Comparison of ENCODE assay signal across 14 mouse cellular contexts in the genomic region with DNA sequence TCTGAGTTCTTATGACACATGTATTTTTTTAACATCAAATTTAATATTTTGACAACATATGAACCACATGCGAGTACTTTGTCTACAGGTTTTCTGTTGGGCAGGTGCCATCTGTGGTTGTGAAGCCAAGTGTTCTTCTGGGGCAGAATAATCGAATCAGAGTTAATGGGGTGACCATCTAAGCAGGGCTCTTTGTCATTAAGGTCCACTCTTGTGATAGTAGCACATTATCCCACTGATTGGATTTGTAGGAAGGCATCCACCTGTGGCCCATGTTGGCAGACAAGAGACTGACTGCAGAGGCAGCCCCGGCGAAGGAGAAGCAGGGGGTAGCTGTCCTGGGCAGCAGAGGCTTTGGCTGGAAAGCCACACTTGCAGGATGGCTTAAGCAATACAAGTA.
DNase-seq lines count a peak whose midpoint lies in the region; ATAC-seq and TF ChIP-seq lines count a peak whose summit lies in the region.
"Had no signal": no experiment of that assay in that cellular context is flagged by ENCODE, and none has a peak within 500 bp of the region (broad histone marks: within the 10 kb centered on the region; RNA-seq: fewer than 3 reads in every experiment).

No protein-coding gene starts in this region.

- H3K4me2 ChIP-seq in kidney, embryonic 14.5 days (replicated peaks; ENCODE audit: low read depth, low read length) = no peak overlapping the region
- no peak overlapping the region for H3K4me2 ChIP-seq in hindbrain, postnatal 0 days (ENCODE audit: low read depth, low read length)
- H3K4me2 ChIP-seq: lung, embryonic 14.5 days had no signal

- H3K4me3 ChIP-seq in kidney, embryonic 14.5 days (ENCODE audit: low read length) = no peak overlapping the region
- H3K4me3 ChIP-seq in hindbrain, postnatal 0 days (ENCODE audit: low read length) = no peak overlapping the region

- no peaks in the 10 kb centered on the region for H3K9me3 ChIP-seq in kidney, embryonic 14.5 days (ENCODE audit: control insufficient read depth, low read length)
- H3K9me3 ChIP-seq in hindbrain, postnatal 0 days (ENCODE audit: low read length) = no peaks in the 10 kb centered on the region

- no peak overlapping the region for H3K27ac ChIP-seq in kidney, embryonic 14.5 days (ENCODE audit: low read depth, low read length)
- H3K27ac ChIP-seq in hindbrain, postnatal 0 days = peak overlapping the region; percentile 61; the same call in 1 of the 2 replicates
- H3K27ac ChIP-seq: stomach, postnatal 0 days had no signal

- no peaks in the 10 kb centered on the region for H3K36me3 ChIP-seq in kidney, embryonic 14.5 days (ENCODE audit: control insufficient read depth, insufficient read depth, low read length)
- H3K36me3 ChIP-seq in hindbrain, postnatal 0 days (ENCODE audit: insufficient read depth, low read length) = no peaks in the 10 kb centered on the region

- TF ChIP-seq POLR2A in brain, embryonic 14.5 days (IDR thresholded peaks at IDR 0.05; ENCODE audit: borderline replicate concordance, extremely low read depth, insufficient read depth, insufficient read length, poor library complexity, severe bottlenecking) = no peak

- DNase-seq in kidney, adult 18-20 months = peak; percentile 6
- peak; percentile 61 for DNase-seq in brain, embryonic 14.5 days (ENCODE audit: low read depth)
- DNase-seq in cerebellum, adult 9-11 months = peak; percentile 79
- peak; percentile 15 for DNase-seq in hindbrain, postnatal 0 days (ENCODE audit: low spot score)
- no peak for DNase-seq in liver
- no peak for DNase-seq in natural killer cell, adult 2 months (ENCODE audit: low spot score in 2 of 2)
- no peak for DNase-seq in lung, postnatal 36 days
- DNase-seq: adrenal gland, postnatal 25 days; embryo, embryonic 11 days; heart, postnatal 10 days; right cerebral cortex, postnatal 14 days had no signal

- no peak overlapping the region for H3K9ac ChIP-seq in kidney, embryonic 14.5 days (ENCODE audit: low read depth, low read length)
- H3K9ac ChIP-seq in hindbrain, postnatal 0 days (replicated peaks; ENCODE audit: low read length) = no peak overlapping the region
- H3K9ac ChIP-seq: lung, embryonic 14.5 days had no signal

- no peak for ATAC-seq in kidney, embryonic 14.5 days (ENCODE audit: low FRiP score, low TSS enrichment)
- peak; percentile 43 for ATAC-seq in hindbrain, postnatal 0 days

- WGBS in kidney, embryonic 14.5 days = 92% methylated on average over 4 of the region's 4 CpGs
- WGBS in hindbrain, postnatal 0 days = 46% methylated on average over 4 of the region's 4 CpGs

- no peak for TF ChIP-seq CTCF in brain, embryonic 14.5 days (IDR thresholded peaks at IDR 0.05; ENCODE audit: borderline replicate concordance, extremely low read depth, insufficient read depth, insufficient read length)
- no peak for TF ChIP-seq CTCF in hindbrain, postnatal 0 days (IDR thresholded peaks at IDR 0.05; ENCODE audit: low read depth)

- H3K27me3 ChIP-seq in kidney, embryonic 14.5 days (ENCODE audit: control insufficient read depth, insufficient read depth, low read length) = no peaks in the 10 kb centered on the region
- no peaks in the 10 kb centered on the region for H3K27me3 ChIP-seq in hindbrain, postnatal 0 days (ENCODE audit: insufficient read depth, low read length)

- no peaks in the 10 kb centered on the region for H3K4me1 ChIP-seq in kidney, embryonic 14.5 days (ENCODE audit: control insufficient read depth, insufficient read depth, low read length)
- peaks cover 11% of the 10 kb centered on the region; the same call in 1 of the 2 replicates for H3K4me1 ChIP-seq in hindbrain, postnatal 0 days (ENCODE audit: insufficient read depth, low read length)

Comparison
In these comparisons a context has a peak if more than half of its experiments do, and no peak if none do; other contexts are left out.
1. DNase-seq: peak in kidney, adult 18-20 months (single experiment), brain, embryonic 14.5 days (single experiment), cerebellum, adult 9-11 months (single experiment) and hindbrain, postnatal 0 days (single experiment); none in liver (single experiment), natural killer cell, adult 2 months (0 of 2) and lung, postnatal 36 days (single experiment).